ENCODE assay signal across 12 mouse cellular contexts in the genomic region with DNA sequence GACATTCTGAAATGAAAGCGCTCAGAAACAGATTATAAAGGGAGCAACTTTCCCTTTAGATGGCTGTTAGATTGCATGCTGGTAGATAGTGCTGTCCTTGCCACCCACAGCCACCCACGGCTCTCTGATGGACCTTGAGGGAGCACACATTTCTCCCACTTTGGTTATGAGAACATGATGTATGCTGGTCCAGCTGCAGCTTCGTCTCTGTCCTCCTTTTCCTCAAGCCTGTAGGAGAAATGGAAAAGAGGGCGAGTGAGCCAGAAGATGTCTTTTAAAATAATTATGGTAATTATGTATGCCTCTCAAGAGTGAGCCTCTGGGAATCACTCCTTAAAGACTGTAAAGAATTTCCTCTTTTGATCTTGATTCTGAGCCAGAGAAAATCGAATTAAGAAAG. TPM values are rescaled to one million over a fixed set of nuclear protein-coding genes. Genes with fewer than 3 reads are reported as not detected.
DNase-seq lines count a peak whose midpoint lies in the region; ATAC-seq and TF ChIP-seq lines count a peak whose summit lies in the region.
"Had no signal": no experiment of that assay in that cellular context is flagged by ENCODE, and none has a peak within 500 bp of the region (broad histone marks: within the 10 kb centered on the region; RNA-seq: fewer than 3 reads in every experiment).

No protein-coding gene starts in this region.

- no peaks in the 10 kb centered on the region for H3K36me3 ChIP-seq in hindbrain, embryonic 10.5 days
- no peaks in the 10 kb centered on the region for H3K36me3 ChIP-seq in hindbrain, embryonic 11.5 days (ENCODE audit: control insufficient read depth, insufficient read depth, low read length)
- H3K36me3 ChIP-seq in midbrain, embryonic 16.5 days (ENCODE audit: control insufficient read depth, insufficient read depth, low read length), result no peaks in the 10 kb centered on the region
- H3K36me3 ChIP-seq in midbrain, embryonic 11.5 days (ENCODE audit: control insufficient read depth, insufficient read depth, low read length), result no peaks in the 10 kb centered on the region

- no peak overlapping the region for H3K4me3 ChIP-seq in hindbrain, embryonic 10.5 days
- no peak overlapping the region for H3K4me3 ChIP-seq in hindbrain, embryonic 11.5 days (ENCODE audit: low read depth, low read length)
- no peak overlapping the region for H3K4me3 ChIP-seq in midbrain, embryonic 16.5 days (ENCODE audit: low read depth, low read length)
- H3K4me3 ChIP-seq in midbrain, embryonic 11.5 days (ENCODE audit: low read depth, low read length), result no peak overlapping the region
- no peak overlapping the region for H3K4me3 ChIP-seq in left cerebral cortex, adult 2 months

- 0 out of 2 replicates have a peak overlapping the region, but pooled peaks have one; percentile 64 for H3K27ac ChIP-seq in hindbrain, embryonic 10.5 days
- no peak overlapping the region for H3K27ac ChIP-seq in hindbrain, embryonic 11.5 days (ENCODE audit: low read depth, low read length)
- peak overlapping the region; percentile 72; the same call in 1 of the 2 replicates for H3K27ac ChIP-seq in midbrain, embryonic 16.5 days (ENCODE audit: low read length)
- H3K27ac ChIP-seq in midbrain, embryonic 11.5 days (ENCODE audit: low read depth, low read length), result no peak overlapping the region
- H3K27ac ChIP-seq in left cerebral cortex, adult 2 months, result peak overlapping the region; percentile 96

- TF ChIP-seq CTCF in left cerebral cortex, adult 2 months (IDR thresholded peaks at IDR 0.05), result no peak

- WGBS in hindbrain, embryonic 10.5 days, result 68% methylated on average over 5 of the region's 5 CpGs
- WGBS in hindbrain, embryonic 11.5 days, result 58% methylated on average over 5 of the region's 5 CpGs
- 36% methylated on average over 5 of the region's 5 CpGs for WGBS in midbrain, embryonic 16.5 days
- WGBS in midbrain, embryonic 11.5 days, result 65% methylated on average over 5 of the region's 5 CpGs

- H3K27me3 ChIP-seq in hindbrain, embryonic 10.5 days (ENCODE audit: insufficient read depth, poor library complexity, severe bottlenecking), result no peaks in the 10 kb centered on the region
- no peaks in the 10 kb centered on the region for H3K27me3 ChIP-seq in hindbrain, embryonic 11.5 days (ENCODE audit: control insufficient read depth, insufficient read depth, low read length)
- no peaks in the 10 kb centered on the region for H3K27me3 ChIP-seq in midbrain, embryonic 16.5 days (ENCODE audit: control insufficient read depth, insufficient read depth, low read depth, low read length)
- no peaks in the 10 kb centered on the region for H3K27me3 ChIP-seq in midbrain, embryonic 11.5 days (ENCODE audit: control insufficient read depth, insufficient read depth, low read length)
- H3K27me3 ChIP-seq: Patski had no signal

- no peak overlapping the region for H3K9ac ChIP-seq in hindbrain, embryonic 11.5 days (ENCODE audit: low read depth, low read length)
- no peak overlapping the region for H3K9ac ChIP-seq in midbrain, embryonic 16.5 days (ENCODE audit: low read depth, low read length)
- H3K9ac ChIP-seq in midbrain, embryonic 11.5 days (ENCODE audit: low read length), result no peak overlapping the region

- peaks cover 35% of the 10 kb centered on the region for H3K4me1 ChIP-seq in hindbrain, embryonic 10.5 days (replicated peaks)
- H3K4me1 ChIP-seq in hindbrain, embryonic 11.5 days (replicated peaks; ENCODE audit: control insufficient read depth, insufficient read depth, low read length), result no peaks in the 10 kb centered on the region
- H3K4me1 ChIP-seq in midbrain, embryonic 16.5 days (ENCODE audit: control insufficient read depth, insufficient read depth, low read length), result peaks cover 15% of the 10 kb centered on the region
- peaks cover 10% of the 10 kb centered on the region; the same call in 1 of the 2 replicates for H3K4me1 ChIP-seq in midbrain, embryonic 11.5 days (ENCODE audit: control insufficient read depth, insufficient read depth, low read length)

- no peaks in the 10 kb centered on the region for H3K9me3 ChIP-seq in hindbrain, embryonic 10.5 days
- no peaks in the 10 kb centered on the region for H3K9me3 ChIP-seq in hindbrain, embryonic 11.5 days (ENCODE audit: control insufficient read depth, low read length)
- no peaks in the 10 kb centered on the region for H3K9me3 ChIP-seq in midbrain, embryonic 16.5 days (replicated peaks; ENCODE audit: control insufficient read depth, low read length, poor library complexity, severe bottlenecking)
- H3K9me3 ChIP-seq in midbrain, embryonic 11.5 days (ENCODE audit: control insufficient read depth, low read length), result no peaks in the 10 kb centered on the region

- ATAC-seq in hindbrain, embryonic 11.5 days (ENCODE audit: low FRiP score), result no peak
- peak; percentile 22; the same call in 1 of the 2 replicates for ATAC-seq in midbrain, embryonic 16.5 days
- no peak for ATAC-seq in midbrain, embryonic 11.5 days (ENCODE audit: low FRiP score)
- ATAC-seq in erythroid progenitor cell, adult 5-6 weeks (replicated peaks; ENCODE audit: low FRiP score, poor library complexity, severe bottlenecking), result no peak
- ATAC-seq: Patski had no signal

- intact Hi-C loops in left cerebral cortex, adult 2 months (cut with DNase I), result loop anchor here (1.0 to 2.0 kb wide), 3 partner anchors 11 to 162 kb away; partner anchors contain the start of gene Mrtfb

- H3K4me2 ChIP-seq in hindbrain, embryonic 11.5 days (replicated peaks; ENCODE audit: low read depth, low read length), result no peak overlapping the region
- no peak overlapping the region for H3K4me2 ChIP-seq in midbrain, embryonic 16.5 days (ENCODE audit: low read length)
- H3K4me2 ChIP-seq in midbrain, embryonic 11.5 days, result no peak overlapping the region
- H3K4me2 ChIP-seq: heart, embryonic 11.5 days had no signal

- DNase-seq in hindbrain, embryonic 10.5 days (ENCODE audit: low spot score), result no peak
- DNase-seq in hindbrain, embryonic 11.5 days (ENCODE audit: low spot score), result no peak
- no peak for DNase-seq in midbrain, embryonic 11.5 days (ENCODE audit: low spot score, missing footprints)
- DNase-seq in left cerebral cortex, adult 2 months (ENCODE audit: extremely low spot score in 1 of 2, low spot score in 2 of 2), result peak; percentile 50 to 71
- DNase-seq in cerebellum, adult 8-10 months, result no peak
- DNase-seq in cerebellum, postnatal 36 days, result no peak
- DNase-seq: cerebellum, postnatal 14 days; kidney, adult 9 months had no signal

RNA-seq across cellular contexts. Expression of gene Mrtfb, which starts 59.7 kb away (rescaled TPM):
- polyA plus RNA-seq in hindbrain, embryonic 10.5 days (2016; fragmentation: Nextera tagmentation; extraction: Ambion mirVana), result 15.6 and 15.8 TPM in 2 replicates
- 18.7 and 24.1 TPM in 2 replicates for polyA plus RNA-seq in hindbrain, embryonic 11.5 days (2014; fragmentation: Nextera tagmentation; extraction: Ambion mirVana)
- 12.9 and 13.7 TPM in 2 replicates for polyA plus RNA-seq in midbrain, embryonic 16.5 days (2015; fragmentation: Nextera tagmentation; extraction: Ambion mirVana)
- 18.7 and 19.1 TPM in 2 replicates for polyA plus RNA-seq in midbrain, embryonic 11.5 days (2014; fragmentation: Nextera tagmentation; extraction: Ambion mirVana)
- total RNA-seq in left cerebral cortex, adult 2 months (2021), result 100 to 1,000 TPM; 188 to 193 TPM
- total RNA-seq in erythroid progenitor cell, adult 5-6 weeks (2015; ENCODE audit: low replicate concordance), result 2.5 and 4.6 TPM in 2 replicates
- 1.1 and 1.2 TPM in 2 replicates for total RNA-seq in erythroid progenitor cell, adult 5-6 weeks (2017; ENCODE audit: low replicate concordance)

Comparison
In these comparisons a context has a peak if more than half of its experiments do, and no peak if none do; other contexts are left out.
1. H3K27ac ChIP-seq: peak in hindbrain, embryonic 10.5 days (single experiment), midbrain, embryonic 16.5 days (single experiment) and left cerebral cortex, adult 2 months (single experiment); none in hindbrain, embryonic 11.5 days (single experiment) and midbrain, embryonic 11.5 days (single experiment).
2. DNase-seq: peak in left cerebral cortex, adult 2 months (2 of 2); none in hindbrain, embryonic 10.5 days (single experiment), hindbrain, embryonic 11.5 days (single experiment), midbrain, embryonic 11.5 days (single experiment), cerebellum, adult 8-10 months (single experiment) and cerebellum, postnatal 36 days (0 of 2).